Mouse (Mus musculus): Measurements from ENCODE around the gene Runx3. TPM values are rescaled to one million over a fixed set of nuclear protein-coding genes. Genes with fewer than 3 reads are reported as not detected.

Gene Runx3
- total RNA-seq, 2 experiments from 2014 or later = not detected

DNA sequence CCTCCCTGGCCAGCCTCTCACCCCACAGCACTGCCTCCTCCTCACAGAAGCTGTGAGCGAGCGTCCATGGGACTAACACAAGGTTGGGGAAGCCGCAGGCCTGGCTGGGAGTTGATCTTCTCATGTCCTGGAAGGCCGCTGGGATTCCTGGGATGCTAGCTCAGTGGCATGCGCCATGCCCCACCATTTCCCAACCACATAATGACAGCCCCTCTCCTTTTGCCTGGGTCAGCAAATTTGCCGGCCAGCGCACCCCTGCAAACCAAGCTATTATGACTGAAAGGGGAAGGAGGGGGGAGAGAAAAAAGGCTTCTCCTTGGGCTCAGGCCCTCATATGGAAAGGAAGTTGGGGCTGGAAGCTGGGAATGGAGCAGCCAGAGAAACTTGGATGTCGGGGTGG lies 6.8 kb upstream of the Runx3 start:
- no peak for DNase-seq (ENCODE audit: low spot score in 2 of 2)

DNA sequence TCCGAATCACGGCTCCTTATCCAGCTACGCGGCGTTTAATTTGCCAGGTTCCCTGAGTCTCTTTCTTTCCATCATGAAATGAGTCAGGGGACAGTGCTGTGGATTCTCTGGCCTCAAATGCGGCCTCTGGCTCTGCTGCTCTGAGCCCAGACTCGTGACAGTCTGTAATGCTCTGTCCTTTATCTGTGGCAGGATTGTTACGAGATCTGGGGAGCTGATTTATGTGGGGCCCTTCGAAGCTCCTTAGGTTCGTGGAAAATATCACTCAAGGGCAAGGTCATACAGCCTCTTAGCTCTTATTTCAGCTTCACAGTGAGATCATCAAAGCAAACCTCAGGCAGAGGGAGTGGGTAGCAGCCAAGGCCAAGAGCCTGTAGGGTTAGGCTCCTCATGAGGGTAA lies 6.2 kb upstream of the Runx3 start:
- DNase-seq (ENCODE audit: low spot score in 2 of 2) = no peak

DNA sequence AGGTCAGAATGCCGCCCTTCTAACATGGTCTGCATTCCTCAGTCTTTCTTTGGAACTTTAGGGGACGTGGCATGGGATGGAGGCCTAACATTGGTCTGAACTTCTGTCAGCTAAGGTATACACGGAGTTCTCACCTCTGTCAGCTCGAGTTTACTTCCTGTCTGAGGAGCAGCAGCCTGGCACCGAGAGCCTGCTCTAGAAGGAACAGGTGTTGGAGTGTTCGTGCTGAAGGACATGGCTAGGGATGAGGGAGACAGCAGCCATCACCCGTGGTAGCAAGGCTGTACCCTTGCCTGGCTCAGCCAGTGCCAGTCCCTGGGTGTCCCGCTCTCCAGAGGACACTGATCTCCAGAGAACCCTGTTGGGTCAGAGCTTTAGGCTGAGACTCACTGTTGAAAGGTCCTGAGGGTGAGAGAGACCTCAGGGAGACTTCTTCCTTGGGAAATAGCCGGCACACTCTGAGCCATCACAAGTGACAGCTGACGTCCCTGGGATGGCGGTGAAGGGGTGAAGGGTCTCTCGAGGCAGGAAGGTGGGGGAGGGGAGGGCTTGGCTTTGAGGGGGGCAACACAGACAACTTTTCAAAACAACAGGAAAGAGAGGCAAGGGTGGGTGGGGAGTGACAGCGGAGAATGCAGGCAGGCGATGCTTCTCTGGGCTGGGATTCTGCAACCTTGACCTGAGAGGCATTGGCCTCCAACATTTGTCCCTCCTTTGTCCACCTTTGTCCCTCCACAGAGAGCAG lies 4.9 kb upstream of the Runx3 start:
- DNase-seq (ENCODE audit: low spot score in 2 of 2) = no peak

- DNase-seq (ENCODE audit: low spot score in 2 of 2) = no peak
Observed at GRCm38 (mm10) chr4:135116391-135116790, 4.1 kb upstream of the Runx3 start.

DNA sequence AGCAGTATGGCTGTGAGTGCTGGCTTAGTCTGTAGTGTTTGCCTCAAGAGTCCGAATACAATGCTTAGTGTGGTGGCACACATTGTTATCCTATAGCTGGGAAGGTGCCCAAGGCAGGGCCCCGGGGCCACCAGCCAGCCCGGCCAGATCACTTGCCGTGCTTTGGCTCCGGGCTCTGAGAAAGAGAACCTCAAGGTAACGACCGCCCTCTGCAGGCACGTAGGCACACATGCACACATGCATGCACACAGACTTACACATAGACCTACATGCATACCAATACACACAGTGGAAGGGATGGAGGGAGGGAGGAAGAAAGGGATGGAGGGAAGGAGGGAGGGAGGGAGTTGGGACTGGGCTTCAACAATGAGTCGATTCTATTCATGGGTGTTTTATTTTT lies 2.6 kb upstream of the Runx3 start:
- DNase-seq (ENCODE audit: low spot score in 2 of 2) = no peak

- DNase-seq (ENCODE audit: low spot score in 2 of 2) = no peak
Observed at GRCm38 (mm10) chr4:135118855-135119474, 1.5 kb upstream of the Runx3 start.

GRCm38 (mm10) chr4:135123721-135124120 lies 3.3 kb downstream of the Runx3 start:
- no peak for DNase-seq (ENCODE audit: low spot score in 2 of 2)

DNA sequence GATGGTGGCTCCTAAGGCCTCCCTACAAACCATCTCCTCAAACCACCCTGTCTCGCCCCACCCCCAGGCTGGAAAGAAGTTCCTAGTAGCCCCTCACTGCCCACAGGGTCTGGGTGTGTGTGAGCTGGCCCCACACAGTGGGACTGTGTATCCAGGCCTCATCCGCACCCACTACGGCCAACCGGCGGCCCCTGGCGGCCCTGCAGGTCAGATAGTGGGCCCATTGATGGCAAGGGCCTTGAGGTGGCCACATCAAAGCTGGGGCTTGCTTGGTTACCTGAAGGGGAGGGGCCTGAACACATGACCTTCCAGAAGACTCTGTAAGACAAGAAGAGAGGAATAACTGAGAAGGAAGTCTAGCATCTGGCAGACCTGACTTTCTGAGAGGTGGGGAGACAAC lies 4.3 kb downstream of the Runx3 start:
- DNase-seq (ENCODE audit: low spot score in 2 of 2) = no peak

GRCm38 (mm10) chr4:135125152-135125551 lies 4.7 kb downstream of the Runx3 start:
- no peak for DNase-seq (ENCODE audit: low spot score in 2 of 2)

GRCm38 (mm10) chr4:135126385-135126784 lies 5.9 kb downstream of the Runx3 start:
- no peak for DNase-seq (ENCODE audit: low spot score in 2 of 2)

- peak; percentile 7 to 22 for DNase-seq (ENCODE audit: low spot score in 2 of 2)
Observed at GRCm38 (mm10) chr4:135128841-135129520, 8.5 kb downstream of the Runx3 start.

- no peak for DNase-seq (ENCODE audit: low spot score in 2 of 2)
Observed at GRCm38 (mm10) chr4:135130156-135130555, 9.7 kb downstream of the Runx3 start.

DNA sequence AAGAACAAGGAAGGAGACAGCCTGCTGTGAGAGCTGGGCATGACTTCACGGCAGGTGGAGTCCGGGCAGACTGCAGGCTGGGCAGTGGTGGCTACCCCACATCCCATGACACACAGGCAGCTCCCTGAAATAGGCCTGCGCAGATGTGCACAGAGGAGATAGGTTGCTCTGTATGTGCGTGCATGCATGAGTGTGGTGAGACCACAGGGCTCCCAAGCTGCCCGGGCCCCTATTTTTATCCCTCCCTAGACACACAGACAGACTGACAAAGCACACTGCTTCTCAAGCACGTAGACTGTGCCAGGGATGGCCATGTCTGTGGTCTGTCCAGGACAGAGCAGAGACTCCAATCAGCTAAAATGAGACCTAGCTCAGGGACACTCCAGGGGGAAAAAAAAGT lies 10.7 kb downstream of the Runx3 start:
- no peak for DNase-seq (ENCODE audit: low spot score in 2 of 2)

- DNase-seq (ENCODE audit: low spot score in 2 of 2) = no peak
Observed at GRCm38 (mm10) chr4:135132797-135133196, 12.3 kb downstream of the Runx3 start.

DNA sequence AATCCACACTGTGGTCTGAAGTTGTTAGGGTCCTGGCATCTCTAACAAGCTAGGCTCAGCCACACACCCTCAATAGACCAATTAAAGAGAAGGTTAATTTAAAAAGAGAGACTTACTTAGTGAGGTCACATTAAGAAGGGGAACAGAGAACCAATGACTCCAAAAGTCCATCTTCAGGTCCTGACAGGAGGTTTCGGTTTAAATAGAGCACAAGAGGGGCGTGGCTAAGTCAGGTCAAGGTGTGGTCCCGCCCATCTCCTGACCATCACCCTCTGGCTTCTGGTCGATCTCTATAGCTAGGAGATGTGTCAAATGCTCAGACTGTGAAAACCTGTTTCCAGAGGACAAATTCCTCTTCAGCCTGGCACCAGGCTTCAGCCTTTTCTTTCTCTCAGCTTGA lies 13.3 kb downstream of the Runx3 start:
- DNase-seq (ENCODE audit: low spot score in 2 of 2) = no peak

GRCm38 (mm10) chr4:135135331-135135730 lies 14.9 kb downstream of the Runx3 start:
- DNase-seq (ENCODE audit: low spot score in 2 of 2) = no peak

GRCm38 (mm10) chr4:135136202-135136601 lies 15.8 kb downstream of the Runx3 start:
- no peak for DNase-seq (ENCODE audit: low spot score in 2 of 2)

DNA sequence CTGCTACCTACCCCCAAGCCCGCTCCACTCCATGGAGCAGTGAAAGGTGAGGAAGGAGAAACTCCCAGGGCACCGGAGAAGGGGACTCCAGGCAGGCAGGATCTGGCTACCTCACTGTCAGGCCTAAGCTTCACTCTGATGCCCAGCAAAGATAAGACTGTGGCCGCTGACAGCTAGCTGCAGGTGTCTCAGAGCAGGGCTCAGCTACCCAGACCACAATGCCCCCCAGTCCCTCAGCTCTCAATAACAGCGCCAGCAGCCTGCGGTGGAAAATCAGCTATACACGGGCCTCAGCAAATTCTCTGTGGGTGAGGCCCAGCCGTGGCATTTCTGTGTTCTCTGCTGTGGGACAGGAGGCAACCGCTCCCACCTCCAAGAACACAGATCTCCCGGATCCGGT lies 16.2 kb downstream of the Runx3 start:
- no peak for DNase-seq (ENCODE audit: low spot score in 2 of 2)

GRCm38 (mm10) chr4:135140647-135141515 lies 20.4 kb downstream of the Runx3 start:
- DNase-seq (ENCODE audit: low spot score in 2 of 2) = no peak

DNA sequence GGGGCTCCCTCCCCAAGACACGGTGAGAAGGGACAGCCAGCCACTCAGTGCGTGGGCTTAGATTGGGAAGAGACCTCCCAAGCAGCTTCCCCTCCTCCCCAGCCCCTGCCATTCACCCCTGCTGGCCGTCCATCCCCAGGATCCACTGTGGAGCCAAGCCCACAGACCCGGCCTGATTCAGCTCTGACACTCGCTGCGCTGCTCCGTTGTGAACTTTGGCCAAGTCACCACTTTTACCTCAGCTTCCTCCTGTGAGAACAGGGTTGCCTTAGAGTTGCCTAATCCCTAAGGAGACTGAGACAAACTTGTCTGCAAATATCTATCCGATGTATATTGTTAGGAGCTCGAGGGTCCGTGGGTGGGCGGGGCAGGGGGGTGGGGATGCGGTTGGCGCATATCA lies 21.3 kb downstream of the Runx3 start:
- DNase-seq (ENCODE audit: low spot score in 2 of 2) = no peak

GRCm38 (mm10) chr4:135146734-135147133 lies 26.3 kb downstream of the Runx3 start:
- DNase-seq (ENCODE audit: low spot score in 2 of 2) = no peak

GRCm38 (mm10) chr4:135148660-135149059 lies 28.2 kb downstream of the Runx3 start:
- no peak for DNase-seq (ENCODE audit: low spot score in 2 of 2)
